Mouse (Mus musculus): ENCODE results near the gene Bcl2l12. TPM values are rescaled to one million over a fixed set of nuclear protein-coding genes. Genes with fewer than 3 reads are reported as not detected.

Gene Bcl2l12
- polyA plus RNA-seq, 1 experiment, result 6.1 TPM

GRCm38 (mm10) chr7:44942904-44943303, 55.6 kb downstream of the Bcl2l12 start, which contains the start of gene Tsks:
Gene Tsks, plus strand, starts transcription at chr7:44943204.
- no peak for TF ChIP-seq TAL1 (IDR thresholded peaks at IDR 0.05; ENCODE audit: low read length)
- TF ChIP-seq GATA1 (IDR thresholded peaks at IDR 0.05; ENCODE audit: low read length), result no peak
- Histone ChIP-seq H3K4me3 (replicated peaks) (no peak within 1 kb of the TSS), H3K4me1 (ENCODE audit: control insufficient read depth) (no peaks in the 10 kb centered on the region), H3K9me3 (ENCODE audit: control insufficient read depth, low read length) (no peaks in the 10 kb centered on the region), H3K27me3 (ENCODE audit: control insufficient read depth) (peaks cover 25% of the 10 kb centered on the region), H3K36me3 (ENCODE audit: control insufficient read depth) (no peaks in the 10 kb centered on the region)

Other genes starting within 250 kb of the Bcl2l12 start
- gene Zfp473, start 247.7 kb downstream of the Bcl2l12 start, polyA plus RNA-seq (2012), result 0.03 and 0.07 TPM in 2 replicates
- 6.9 and 10.5 TPM in 2 replicates for gene Nup62, start 182.6 kb downstream of the Bcl2l12 start, polyA plus RNA-seq (2012)
- 0.12 and 0.13 TPM in 2 replicates for gene Il4i1, start 182.3 kb downstream of the Bcl2l12 start, polyA plus RNA-seq (2012)
- 9.7 and 12.0 TPM in 2 replicates for gene Atf5, start 182.1 kb downstream of the Bcl2l12 start, polyA plus RNA-seq (2012)
- 33.5 and 36.8 TPM in 2 replicates for gene Akt1s1, start 149.7 kb downstream of the Bcl2l12 start, polyA plus RNA-seq (2012)
- gene Tbc1d17, start 149.6 kb downstream of the Bcl2l12 start, polyA plus RNA-seq (2012), result 7.7 and 10.0 TPM in 2 replicates
- gene Pnkp, start 141.6 kb downstream of the Bcl2l12 start, polyA plus RNA-seq (2012), result 4.5 and 5.5 TPM in 2 replicates
- 7.3 and 8.9 TPM in 2 replicates for gene Ptov1, start 128.9 kb downstream of the Bcl2l12 start, polyA plus RNA-seq (2012)
- 46.3 and 51.9 TPM in 2 replicates for gene Med25, start 106.0 kb downstream of the Bcl2l12 start, polyA plus RNA-seq (2012)
- gene Fuz, start 102.6 kb downstream of the Bcl2l12 start, polyA plus RNA-seq (2012), result 2.6 TPM in 2 replicates
- gene Ap2a1, start 69.2 kb downstream of the Bcl2l12 start, polyA plus RNA-seq (2012), result 48.1 and 53.1 TPM in 2 replicates
- gene Tsks, start 55.5 kb downstream of the Bcl2l12 start, polyA plus RNA-seq (2012), result not detected in 2 replicates
- gene Cpt1c, start 23.9 kb downstream of the Bcl2l12 start, polyA plus RNA-seq (2012), result 0.05 and 0.07 TPM in 2 replicates
- 4.3 and 4.9 TPM in 2 replicates for gene Prmt1, start 12.1 kb downstream of the Bcl2l12 start, polyA plus RNA-seq (2012)
- gene Irf3, start 1.1 kb downstream of the Bcl2l12 start, polyA plus RNA-seq (2012), result 10.4 and 10.6 TPM in 2 replicates
- gene Scaf1, start 17.7 kb upstream of the Bcl2l12 start, polyA plus RNA-seq (2012), result 29.6 and 31.0 TPM in 2 replicates
- 0.45 and 0.53 TPM in 2 replicates for gene Rras, start 19.2 kb upstream of the Bcl2l12 start, polyA plus RNA-seq (2012)
- 1.6 and 2.9 TPM in 2 replicates for gene Prr12, start 54.2 kb upstream of the Bcl2l12 start, polyA plus RNA-seq (2012)
- 12.5 and 14.9 TPM in 2 replicates for gene Nosip, start 63.7 kb upstream of the Bcl2l12 start, polyA plus RNA-seq (2012)
- 3.0 and 3.6 TPM in 2 replicates for gene Prrg2, start 64.0 kb upstream of the Bcl2l12 start, polyA plus RNA-seq (2012)
- 0.86 and 0.91 TPM in 2 replicates for gene Rcn3, start 93.5 kb upstream of the Bcl2l12 start, polyA plus RNA-seq (2012)
- 1.0 TPM in 2 replicates for gene Fcgrt, start 105.1 kb upstream of the Bcl2l12 start, polyA plus RNA-seq (2012)
- 22.2 and 23.5 TPM in 2 replicates for gene Rps11, start 125.7 kb upstream of the Bcl2l12 start, polyA plus RNA-seq (2012)
- gene Rpl13a, start 130.0 kb upstream of the Bcl2l12 start, polyA plus RNA-seq (2012), result 438 and 543 TPM in 2 replicates
- not detected in 2 replicates for gene Gm45713, start 137.5 kb upstream of the Bcl2l12 start, polyA plus RNA-seq (2012)
- gene Flt3l, start 137.7 kb upstream of the Bcl2l12 start, polyA plus RNA-seq (2012), result 1.7 TPM in 2 replicates
- gene Pih1d1, start 155.6 kb upstream of the Bcl2l12 start, polyA plus RNA-seq (2012), result 6.2 and 7.2 TPM in 2 replicates
- 13.5 and 16.3 TPM in 2 replicates for gene Aldh16a1, start 155.9 kb upstream of the Bcl2l12 start, polyA plus RNA-seq (2012)
- gene Slc17a7, start 165.2 kb upstream of the Bcl2l12 start, polyA plus RNA-seq (2012), result 0.02 TPM in 1 of 2 replicates, not detected in the other
- not detected in 2 replicates for gene Gfy, start 180.9 kb upstream of the Bcl2l12 start, polyA plus RNA-seq (2012)
- gene Pth2, start 182.3 kb upstream of the Bcl2l12 start, polyA plus RNA-seq (2012), result not detected in 2 replicates
- gene Ccdc155, start 206.2 kb upstream of the Bcl2l12 start, polyA plus RNA-seq (2012), result 0.05 TPM in 1 of 2 replicates, not detected in the other
- gene Dkkl1, start 213.4 kb upstream of the Bcl2l12 start, polyA plus RNA-seq (2012), result 0.55 and 0.60 TPM in 2 replicates
- 0.06 and 0.10 TPM in 2 replicates for gene Tead2, start 217.0 kb upstream of the Bcl2l12 start, polyA plus RNA-seq (2012)
- gene Cd37, start 240.4 kb upstream of the Bcl2l12 start, polyA plus RNA-seq (2012), result 0.70 and 1.2 TPM in 2 replicates
- gene Slc6a16, start 242.4 kb upstream of the Bcl2l12 start, polyA plus RNA-seq (2012), result not detected in 2 replicates